Mouse (Mus musculus): Measurements from ENCODE around the gene Banf2.

The Banf2 gene

GRCm38 (mm10) chr2:144026456-144026855 is 6.4 kb upstream of the Banf2 start:
- no peak for DNase-seq

- DNase-seq = no peak
Observed at GRCm38 (mm10) chr2:144030791-144031190, 2.1 kb upstream of the Banf2 start.

GRCm38 (mm10) chr2:144044726-144045125 is 11.9 kb downstream of the Banf2 start:
- peak; percentile 3 for DNase-seq

- DNase-seq = no peak
Observed at GRCm38 (mm10) chr2:144045756-144046560, 13.1 kb downstream of the Banf2 start.

- no peak for DNase-seq
Observed at GRCm38 (mm10) chr2:144046916-144047315, 14.1 kb downstream of the Banf2 start.

- DNase-seq = no peak
Observed at GRCm38 (mm10) chr2:144050146-144050680, 17.4 kb downstream of the Banf2 start.

- DNase-seq = no peak
Observed at GRCm38 (mm10) chr2:144050861-144051260, 18.0 kb downstream of the Banf2 start.

- peak; percentile 16 for DNase-seq
Observed at GRCm38 (mm10) chr2:144052410-144053065, 19.7 kb downstream of the Banf2 start.

GRCm38 (mm10) chr2:144057735-144058134 is 24.9 kb downstream of the Banf2 start:
- no peak for DNase-seq

- DNase-seq = no peak
Observed at GRCm38 (mm10) chr2:144061701-144062100, 28.8 kb downstream of the Banf2 start.

- peak; percentile 20 for DNase-seq
Observed at GRCm38 (mm10) chr2:144065499-144065898, 32.6 kb downstream of the Banf2 start.

GRCm38 (mm10) chr2:144069663-144070062 is 36.8 kb downstream of the Banf2 start:
- no peak for DNase-seq

GRCm38 (mm10) chr2:144070479-144070878 is 37.6 kb downstream of the Banf2 start:
- DNase-seq = no peak

GRCm38 (mm10) chr2:144072642-144073041 is 39.8 kb downstream of the Banf2 start:
- DNase-seq = no peak

GRCm38 (mm10) chr2:144074059-144074458 is 41.2 kb downstream of the Banf2 start:
- no peak for DNase-seq

- no peak for DNase-seq
Observed at GRCm38 (mm10) chr2:144076625-144077024, 43.8 kb downstream of the Banf2 start.

- DNase-seq = no peak
Observed at GRCm38 (mm10) chr2:144078897-144079296, 46.0 kb downstream of the Banf2 start.

GRCm38 (mm10) chr2:144086183-144086847 is 53.5 kb downstream of the Banf2 start:
- DNase-seq = no peak

- DNase-seq = no peak
Observed at GRCm38 (mm10) chr2:144087899-144088584, 55.2 kb downstream of the Banf2 start.

GRCm38 (mm10) chr2:144092767-144093166 is 59.9 kb downstream of the Banf2 start:
- no peak for DNase-seq

- no peak for DNase-seq
Observed at GRCm38 (mm10) chr2:144094721-144095120, 61.9 kb downstream of the Banf2 start.

- no peak for DNase-seq
Observed at GRCm38 (mm10) chr2:144101463-144101961, 68.7 kb downstream of the Banf2 start.

GRCm38 (mm10) chr2:144107374-144107773 is 74.5 kb downstream of the Banf2 start:
- no peak for DNase-seq

Data from cerebellum, adult 11 months (tissue).